Mouse (Mus musculus) embryonic facial prominence, embryonic 10.5 days (tissue): ENCODE data around the gene OR5BS1P. TPM values are rescaled to one million over a fixed set of nuclear protein-coding genes. Genes with fewer than 3 reads are reported as not detected.
"Not testable (repeated sequence)": the region's sequence is repeated elsewhere in the genome, so short reads cannot be mapped to it uniquely, and the experiment has no call there.

Source experiments
- DNase-seq: peaks from one replicate; pipeline ENCODE4 v3.0.0-alpha.2; 2017; ENCODE audit warnings: low spot score
- H3K27ac ChIP-seq: fragments of 300-500 bp; sonication (generic); replicated peaks from 2 replicates; pipeline ENCODE4 v1.5.1; 2016; ENCODE audit warnings: mild to moderate bottlenecking
- H3K27me3 ChIP-seq: fragments of 300-500 bp; sonication (generic); replicated peaks from 2 replicates; pipeline ENCODE4 v1.6.1; 2016; ENCODE audit warnings: low read depth, mild to moderate bottlenecking; ENCODE audit not compliant: poor library complexity, severe bottlenecking
- H3K36me3 ChIP-seq: fragments of 300-500 bp; sonication (generic); replicated peaks from 2 replicates; pipeline ENCODE4 v1.6.1; 2016; ENCODE audit warnings: mild to moderate bottlenecking, moderate library complexity
- H3K4me1 ChIP-seq: fragments of 300-500 bp; sonication (generic); 2 replicates; pipeline ENCODE4 v1.6.1; 2016
- H3K4me3 ChIP-seq: fragments of 300-500 bp; sonication (generic); 2 replicates; pipeline ENCODE4 v1.5.1; 2016; ENCODE audit warnings: mild to moderate bottlenecking, moderate library complexity
- H3K9me3 ChIP-seq: fragments of 300-500 bp; sonication (generic); 2 replicates; pipeline ENCODE4 v1.6.1; 2016; ENCODE audit warnings: mild to moderate bottlenecking
- WGBS: fragments of 180-500 bp; shearing (Covaris S2); methylation state at CpG from one replicate; pipeline ENCODE4 v1.1.7; 2016; 5-methylcytosine and 5-hydroxymethylcytosine counted together
- polyA plus RNA-seq: library from polyadenylated mRNA; unstranded; fragments of >200 nt; fragmentation: Nextera tagmentation; extraction: Ambion mirVana; gene quantifications from 2 replicates; pipeline ENCODE4 v1.2.1, GENCODE M21; 2016

The OR5BS1P gene
- polyA plus RNA-seq, 1 experiment from 2014 or later, result not detected

DNA sequence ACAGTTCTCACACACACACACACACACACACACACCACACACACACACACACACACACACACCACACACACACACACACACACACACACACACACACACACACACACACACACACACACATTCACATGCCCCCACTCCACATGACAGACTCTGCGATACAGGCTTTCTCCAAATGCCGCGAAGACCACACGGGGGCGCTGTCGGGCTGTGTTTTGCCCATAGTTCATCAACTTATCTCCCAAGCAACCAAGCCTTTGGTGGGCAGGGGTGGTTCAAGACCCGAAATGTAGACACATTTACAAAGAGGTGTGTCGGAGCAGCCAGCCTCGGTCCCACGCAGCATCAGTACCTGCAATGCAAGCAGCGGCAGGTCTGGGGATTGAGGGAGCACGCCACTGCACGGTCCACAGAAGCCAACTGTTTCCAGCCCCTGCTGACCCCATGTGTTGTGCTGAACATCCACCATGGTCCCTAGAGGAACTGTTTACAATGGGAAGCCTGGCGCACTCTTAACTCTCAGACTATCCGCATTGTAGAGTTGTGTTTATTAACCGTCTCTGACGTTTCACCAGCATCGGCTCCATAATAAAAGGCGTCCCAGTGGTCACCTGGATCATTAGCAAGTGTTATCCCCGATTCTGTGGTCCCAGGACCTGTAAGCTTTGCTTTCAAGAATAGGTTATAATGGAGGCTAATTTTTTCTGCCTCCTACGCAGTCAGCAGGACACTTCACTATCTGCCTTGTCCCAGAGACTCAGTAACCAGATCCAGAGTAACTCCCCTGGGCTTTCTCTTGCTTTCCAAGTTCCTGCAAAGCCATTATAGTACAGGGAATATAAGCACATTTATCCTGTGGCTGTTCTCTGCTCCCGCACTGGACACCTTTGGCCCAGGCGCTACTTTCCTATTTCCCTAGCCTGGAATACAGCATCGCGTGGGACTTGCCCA is 41.0 kb downstream of the OR5BS1P start:
- Histone ChIP-seq H3K4me1 (peaks cover 21% of the 10 kb centered on the region), H3K4me3 (peak overlapping the region; percentile 46), H3K27me3 (no peaks in the 10 kb centered on the region), H3K27ac (no peak overlapping the region; the same call in 1 of the 2 replicates), H3K36me3 (peaks cover 4% of the 10 kb centered on the region; the same call in 1 of the 2 replicates), H3K9me3 (no peaks in the 10 kb centered on the region)
- peak; percentile 85 for DNase-seq
- WGBS, result 29% methylated on average over 25 of the region's 25 CpGs

DNA sequence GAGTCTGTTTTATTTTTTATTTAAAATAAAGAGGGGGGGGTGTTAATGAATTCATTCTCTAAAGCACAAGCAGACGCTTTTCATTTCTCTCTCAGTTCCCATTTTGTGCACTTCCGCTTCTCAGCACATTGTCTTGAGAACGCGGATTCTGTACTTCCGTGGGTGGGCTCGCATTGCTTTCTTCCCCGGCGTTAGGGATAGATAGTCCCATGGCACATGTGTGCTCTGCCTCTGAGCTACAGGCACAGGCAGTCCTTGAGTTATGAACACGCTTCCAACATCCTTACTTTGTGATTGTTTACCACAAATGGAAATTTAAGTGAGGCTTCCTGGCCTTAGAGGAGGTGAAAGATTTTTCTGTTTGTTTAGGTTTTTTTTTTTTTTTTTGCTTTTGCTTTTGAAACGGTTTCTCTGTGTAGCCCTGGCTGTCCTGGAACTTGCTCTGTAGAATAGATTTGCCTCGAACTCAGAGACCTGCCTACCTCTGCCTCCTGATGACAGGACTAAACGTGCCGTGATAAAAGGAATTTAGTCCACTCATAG is 41.8 kb downstream of the OR5BS1P start:
- H3K9me3 ChIP-seq, result no peaks in the 10 kb centered on the region
- H3K4me1 ChIP-seq, result peaks cover 21% of the 10 kb centered on the region
- H3K27ac ChIP-seq, result no peak overlapping the region
- WGBS, result 77% methylated on average over 13 of the region's 13 CpGs
- DNase-seq, result no peak
- H3K4me3 ChIP-seq, result no peak overlapping the region; the same call in 1 of the 2 replicates
- no peaks in the 10 kb centered on the region for H3K27me3 ChIP-seq
- peaks cover 9% of the 10 kb centered on the region; the same call in 1 of the 2 replicates for H3K36me3 ChIP-seq

DNA sequence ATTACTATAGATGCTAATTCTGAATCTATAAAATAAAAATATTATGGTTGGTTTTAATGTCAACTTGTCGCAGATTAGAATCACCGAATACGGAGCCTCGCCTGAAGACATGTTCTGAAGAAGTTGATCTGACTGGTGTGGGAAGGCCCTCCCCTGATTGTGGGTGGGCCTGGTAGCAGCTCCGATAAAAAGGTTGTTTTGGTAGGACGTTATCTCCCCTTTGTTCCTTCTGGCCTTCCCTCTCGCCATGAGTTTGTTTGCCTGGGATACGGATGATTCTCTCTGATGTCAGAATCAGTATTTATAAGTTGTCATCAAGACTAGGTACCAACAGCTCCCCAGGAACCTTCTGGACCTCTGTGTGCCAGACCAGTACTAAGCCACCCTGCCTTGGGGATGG is 42.5 kb downstream of the OR5BS1P start:
- Histone ChIP-seq H3K27me3 (no peaks in the 10 kb centered on the region), H3K36me3 (peaks cover 15% of the 10 kb centered on the region), H3K27ac (no peak overlapping the region), H3K4me1 (peaks cover 21% of the 10 kb centered on the region), H3K9me3 (no peaks in the 10 kb centered on the region), H3K4me3 (no peak overlapping the region)
- 77% methylated on average over 8 of the region's 8 CpGs for WGBS
- DNase-seq, result no peak

DNA sequence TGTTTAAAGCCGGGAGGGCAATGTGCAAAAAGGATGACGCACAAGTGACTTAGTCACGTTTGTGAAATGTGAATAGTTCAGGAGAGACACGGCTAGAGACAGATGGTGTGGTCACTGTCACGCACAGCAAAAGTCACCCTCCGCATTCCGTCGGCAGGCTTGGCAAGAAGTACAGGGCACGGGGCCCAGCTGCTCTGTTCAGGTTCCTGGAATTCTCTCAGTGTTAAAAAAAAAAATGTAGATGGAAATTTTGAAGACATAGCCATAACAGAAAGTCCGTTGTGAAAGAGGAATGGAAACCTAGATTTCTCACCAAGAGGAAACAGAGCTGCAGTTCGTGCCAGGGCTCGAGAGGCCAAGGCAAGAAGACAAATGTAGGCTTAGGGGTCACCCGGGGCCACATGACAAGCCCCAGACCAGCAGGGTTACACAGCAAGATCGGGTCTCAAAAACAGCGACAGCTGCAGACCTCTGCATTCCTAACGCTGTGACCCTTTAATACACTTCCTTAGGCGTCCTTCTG is 43.2 kb downstream of the OR5BS1P start:
- Histone ChIP-seq H3K36me3 (peaks cover 22% of the 10 kb centered on the region), H3K27ac (no peak overlapping the region), H3K27me3 (no peaks in the 10 kb centered on the region), H3K9me3 (no peaks in the 10 kb centered on the region), H3K4me1 (peaks cover 19% of the 10 kb centered on the region), H3K4me3 (no peak overlapping the region)
- WGBS, result 58% methylated on average over 17 of the region's 17 CpGs
- DNase-seq, result no peak

DNA sequence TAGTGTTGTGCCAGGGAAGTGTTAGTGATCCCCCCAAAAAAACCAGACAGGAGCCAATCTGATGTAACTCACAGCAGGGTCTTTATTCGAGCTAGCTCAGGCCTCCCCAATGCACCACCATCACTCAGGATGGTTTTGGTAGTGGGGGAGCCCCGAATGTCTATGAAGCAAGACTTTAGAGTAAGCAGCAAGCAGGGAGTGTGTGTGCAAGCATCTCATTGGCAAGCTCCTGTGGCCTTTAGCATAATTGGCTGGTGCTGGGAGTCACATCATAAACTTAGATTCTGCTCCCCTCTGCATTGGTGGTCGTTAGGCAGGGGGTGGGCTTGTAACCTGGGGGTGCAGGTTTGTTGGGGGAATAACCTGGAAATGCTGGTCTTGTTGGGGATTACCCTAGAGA is 44.0 kb downstream of the OR5BS1P start:
- not testable (repeated sequence) for H3K4me3 ChIP-seq, DNase-seq, H3K27me3 ChIP-seq, H3K9me3 ChIP-seq, H3K27ac ChIP-seq
- peaks cover 19% of the 10 kb centered on the region for H3K4me1 ChIP-seq
- H3K36me3 ChIP-seq, result peaks cover 30% of the 10 kb centered on the region
- WGBS, result 75% methylated on average over 3 of the region's 3 CpGs

DNA sequence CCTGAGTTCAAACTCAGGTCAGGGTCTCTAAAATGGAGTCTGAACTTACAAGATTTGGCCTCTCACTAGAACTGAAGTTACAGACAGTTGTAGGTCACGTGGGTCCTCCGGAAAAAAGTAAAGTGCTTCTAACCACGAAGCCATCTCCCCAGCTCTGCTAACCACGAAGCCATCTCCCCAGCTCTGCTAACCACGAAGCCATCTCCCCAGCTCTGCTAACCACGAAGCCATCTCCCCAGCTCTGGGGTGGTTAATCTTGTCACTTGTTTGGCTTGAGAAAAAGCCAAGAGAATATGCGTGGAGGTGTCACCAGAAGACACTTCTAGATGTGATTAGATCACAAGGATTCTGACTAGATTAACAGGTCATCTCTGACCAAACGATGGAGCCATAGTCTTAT is 44.5 kb downstream of the OR5BS1P start:
- Histone ChIP-seq H3K27me3 (no peaks in the 10 kb centered on the region), H3K9me3 (no peaks in the 10 kb centered on the region), H3K27ac (no peak overlapping the region), H3K36me3 (peaks cover 30% of the 10 kb centered on the region), H3K4me1 (peaks cover 19% of the 10 kb centered on the region), H3K4me3 (no peak overlapping the region)
- WGBS, result 83% methylated on average over 8 of the region's 8 CpGs
- no peak for DNase-seq

DNA sequence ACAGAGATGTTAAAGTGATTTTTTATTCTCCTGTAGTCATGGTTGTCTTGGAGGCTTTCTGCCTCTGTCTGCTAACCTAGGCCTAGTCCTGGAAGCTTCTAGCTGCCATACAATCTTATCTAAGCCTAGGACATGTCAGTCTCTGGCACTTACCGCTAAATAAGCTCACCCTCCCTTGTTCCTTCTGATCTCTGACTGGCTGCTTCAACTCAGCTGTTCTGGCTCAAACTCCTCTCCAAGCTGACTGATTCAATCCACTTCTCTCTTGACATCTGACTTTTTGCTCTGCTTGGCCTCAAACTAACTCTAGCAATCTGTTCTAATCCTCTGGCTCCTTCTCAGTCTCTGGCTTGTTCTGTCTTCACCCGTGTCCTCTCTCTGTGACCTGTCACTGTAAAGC is 45.1 kb downstream of the OR5BS1P start:
- WGBS, result 86% methylated on average over 2 of the region's 2 CpGs
- not testable (repeated sequence) for H3K27ac ChIP-seq, DNase-seq, H3K27me3 ChIP-seq, H3K9me3 ChIP-seq, H3K4me3 ChIP-seq
- Histone ChIP-seq H3K36me3 (peaks cover 36% of the 10 kb centered on the region), H3K4me1 (peaks cover 19% of the 10 kb centered on the region)

DNA sequence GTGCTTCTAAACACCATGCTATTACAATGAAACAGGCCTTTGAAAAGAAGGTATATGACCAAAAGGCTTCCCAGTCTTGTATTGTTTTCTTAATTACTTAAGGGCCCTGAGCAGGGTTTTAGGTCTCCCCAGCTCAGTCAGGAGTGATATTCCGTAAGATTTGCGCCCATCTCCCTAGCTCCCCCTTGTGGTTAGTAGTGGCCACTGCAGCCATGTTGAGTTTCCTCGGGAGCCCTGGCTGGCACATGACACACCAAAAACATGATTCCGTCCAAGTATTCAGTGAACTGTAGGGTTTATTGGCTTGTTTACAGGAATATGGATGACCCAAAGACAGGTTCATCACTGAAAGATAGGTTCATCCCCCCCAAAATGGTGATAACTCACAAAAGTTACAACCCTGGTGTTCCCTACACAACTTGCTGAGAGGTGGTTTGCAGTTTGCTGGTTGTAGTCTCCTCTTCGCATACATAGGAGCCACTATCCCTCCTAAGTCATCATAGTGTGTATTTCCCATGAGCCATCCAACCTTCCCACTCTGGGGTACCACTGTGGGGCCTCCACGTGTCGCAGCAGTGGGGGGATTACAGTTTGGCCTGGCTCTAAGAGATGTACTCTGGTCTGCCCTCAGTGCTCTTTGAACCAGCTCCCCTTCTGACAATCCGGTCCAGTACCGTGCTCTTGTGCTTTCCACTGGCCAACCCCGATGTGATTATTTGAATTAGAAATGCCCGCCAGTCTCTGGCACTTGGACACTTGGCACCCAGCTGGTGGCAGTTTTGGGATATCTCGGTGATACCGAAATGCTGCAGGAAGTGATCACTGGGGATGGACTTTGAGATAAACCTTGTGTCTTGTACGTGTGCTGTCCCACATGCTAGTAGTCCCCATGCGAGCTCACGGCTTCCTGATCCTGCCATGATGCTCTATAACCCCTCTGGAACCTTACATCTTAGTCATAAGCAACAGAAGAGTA is 48.0 kb downstream of the OR5BS1P start:
- Histone ChIP-seq H3K4me3 (no peak overlapping the region), H3K27ac (no peak overlapping the region), H3K27me3 (no peaks in the 10 kb centered on the region), H3K36me3 (peaks cover 64% of the 10 kb centered on the region), H3K4me1 (peaks cover 7% of the 10 kb centered on the region), H3K9me3 (no peaks in the 10 kb centered on the region)
- DNase-seq, result peak; percentile 67
- 73% methylated on average over 16 of the region's 16 CpGs for WGBS

DNA sequence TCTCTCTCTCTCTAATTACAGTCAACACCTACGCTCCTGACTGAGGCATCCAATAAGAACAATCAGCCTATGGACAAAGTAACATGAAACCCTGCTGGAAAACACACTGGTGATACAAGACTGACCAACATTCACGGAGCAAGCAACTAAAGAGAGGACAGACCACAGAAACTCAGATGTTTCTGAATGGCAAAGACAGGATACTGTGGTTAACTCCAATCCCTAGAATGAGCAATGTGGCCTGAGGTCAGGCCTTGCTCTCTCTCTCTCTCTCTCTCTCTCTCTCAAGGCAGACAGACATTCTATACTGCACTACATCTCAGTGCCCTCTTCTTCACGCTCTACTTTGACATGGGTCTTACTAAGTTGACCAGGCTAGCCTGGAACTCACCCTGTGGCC is 51.5 kb downstream of the OR5BS1P start:
- Histone ChIP-seq H3K36me3 (peaks cover 93% of the 10 kb centered on the region), H3K9me3 (no peaks in the 10 kb centered on the region), H3K4me1 (no peaks in the 10 kb centered on the region), H3K4me3 (no peak overlapping the region), H3K27ac (no peak overlapping the region), H3K27me3 (no peaks in the 10 kb centered on the region)
- 94% methylated on average over 3 of the region's 3 CpGs for WGBS
- DNase-seq, result no peak

DNA sequence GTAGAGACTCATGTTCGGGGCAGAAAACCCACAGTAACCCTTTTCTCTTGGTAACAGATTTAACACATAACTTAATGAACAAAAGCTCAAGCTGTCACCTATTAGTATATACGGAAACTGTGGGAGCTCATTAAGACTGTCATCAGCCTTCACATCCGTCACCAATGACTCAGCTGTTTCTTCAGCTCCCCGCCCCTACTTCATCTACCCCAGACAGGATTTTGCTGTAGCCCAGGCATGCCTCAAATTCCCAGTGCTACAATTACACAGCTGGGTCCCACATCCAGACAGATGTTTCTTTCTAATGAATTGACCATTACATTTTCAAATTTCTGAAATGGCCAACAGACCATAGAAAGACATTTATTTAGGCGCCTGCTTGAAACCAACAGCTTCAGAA is 56.4 kb downstream of the OR5BS1P start:
- Histone ChIP-seq H3K36me3 (peaks cover 100% of the 10 kb centered on the region), H3K4me3 (no peak overlapping the region), H3K27me3 (no peaks in the 10 kb centered on the region), H3K27ac (no peak overlapping the region), H3K9me3 (no peaks in the 10 kb centered on the region), H3K4me1 (no peaks in the 10 kb centered on the region)
- no peak for DNase-seq
- WGBS, result 85% methylated on average over 5 of the region's 5 CpGs

DNA sequence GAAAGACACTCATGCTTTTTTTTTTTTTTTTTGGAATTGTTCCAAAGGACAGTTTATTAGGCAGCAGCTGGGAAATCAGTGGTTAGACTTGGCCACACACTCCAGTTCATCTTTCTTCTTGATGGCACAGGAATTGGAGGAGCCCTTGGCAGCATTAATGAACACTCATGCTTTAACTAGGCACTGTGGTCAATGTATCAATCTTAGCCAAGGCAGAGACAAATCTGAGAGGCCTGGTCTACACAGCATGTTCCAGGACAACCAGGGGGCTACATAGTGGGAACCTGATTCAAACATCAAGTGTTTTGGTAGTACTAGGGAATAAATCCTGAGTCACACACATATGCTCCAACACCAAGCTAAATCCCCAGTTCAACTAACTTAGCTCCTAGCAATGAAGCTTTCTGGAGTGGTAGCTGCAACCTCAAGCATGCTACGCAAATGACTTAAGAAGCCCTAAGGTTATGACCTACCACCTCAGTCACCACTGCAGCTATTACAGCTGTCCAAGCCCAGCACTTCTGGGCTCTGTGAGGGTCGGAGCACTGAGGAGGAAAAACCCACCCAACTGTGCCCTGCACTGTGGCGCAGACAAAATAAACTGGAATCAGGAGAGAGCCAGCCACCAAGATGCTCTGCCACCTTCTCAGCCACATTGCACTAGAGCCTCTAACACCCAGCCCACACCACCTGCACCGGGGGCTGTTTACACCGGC is 57.5 kb downstream of the OR5BS1P start:
- Histone ChIP-seq H3K4me3 (no peak overlapping the region), H3K27ac (no peak overlapping the region), H3K27me3 (no peaks in the 10 kb centered on the region), H3K4me1 (peaks cover 5% of the 10 kb centered on the region), H3K36me3 (peaks cover 100% of the 10 kb centered on the region), H3K9me3 (no peaks in the 10 kb centered on the region)
- no peak for DNase-seq
- WGBS, result 91% methylated on average over 5 of the region's 5 CpGs
